Mouse (Mus musculus): ENCODE results near the gene Det1. TPM values are rescaled to one million over a fixed set of nuclear protein-coding genes. Genes with fewer than 3 reads are reported as not detected.
A peak's percentile ranks its signal among the peaks of the same experiment; 100 is the strongest.

Det1 gene
- polyA plus RNA-seq, 1 experiment from 2014 or later, result 9.5 TPM

DNA sequence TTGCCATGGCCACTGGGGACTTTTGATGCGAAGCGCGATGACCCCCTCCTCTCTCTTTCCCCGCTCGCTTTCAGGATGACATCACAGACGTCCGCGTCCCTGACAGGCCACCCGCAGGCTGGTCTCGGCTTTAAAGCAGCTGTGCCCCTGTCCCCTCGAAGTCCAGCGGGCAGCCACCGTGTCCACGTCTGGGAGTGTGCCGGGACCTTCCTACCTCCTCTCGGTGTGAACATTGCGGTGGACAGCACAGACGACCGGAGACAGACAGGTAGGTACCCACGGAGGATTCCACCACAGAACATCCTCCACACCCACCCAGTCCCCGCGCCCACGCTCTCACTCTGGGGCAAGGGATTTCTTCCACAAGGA is 35.4 kb upstream of the Det1 start:
- H3K4me3 ChIP-seq, result peak overlapping the region; percentile 27; the same call in 1 of the 2 replicates
- WGBS, result 4% methylated on average over 23 of the region's 23 CpGs
- H3K4me1 ChIP-seq (replicated peaks), result peaks cover 9% of the 10 kb centered on the region
- no peaks in the 10 kb centered on the region for H3K9me3 ChIP-seq (replicated peaks)
- H3K4me2 ChIP-seq, result peak overlapping the region; percentile 33; the same call in 1 of the 2 replicates
- peaks cover 81% of the 10 kb centered on the region for H3K27me3 ChIP-seq
- no peak for ATAC-seq (replicated peaks; ENCODE audit: insufficient number of reproducible peaks, insufficient read depth, low FRiP score, low read depth)
- no peaks in the 10 kb centered on the region for H3K36me3 ChIP-seq
- no peak overlapping the region for H3K27ac ChIP-seq
- no peak overlapping the region for H3K9ac ChIP-seq

GRCm38 (mm10) chr7:78881607-78882468 is 34.8 kb upstream of the Det1 start:
- H3K4me2 ChIP-seq, result peak overlapping the region; percentile 33; the same call in 1 of the 2 replicates
- no peak for ATAC-seq (replicated peaks; ENCODE audit: insufficient number of reproducible peaks, insufficient read depth, low FRiP score, low read depth)

GRCm38 (mm10) chr7:78872831-78873230 is 25.8 kb upstream of the Det1 start:
- Histone ChIP-seq H3K9me3 (replicated peaks) (no peaks in the 10 kb centered on the region), H3K27me3 (no peaks in the 10 kb centered on the region), H3K4me2 (no peak overlapping the region), H3K36me3 (no peaks in the 10 kb centered on the region), H3K9ac (no peak overlapping the region), H3K4me1 (replicated peaks) (no peaks in the 10 kb centered on the region), H3K27ac (no peak overlapping the region), H3K4me3 (no peak overlapping the region)
- ATAC-seq (replicated peaks; ENCODE audit: insufficient number of reproducible peaks, insufficient read depth, low FRiP score, low read depth), result no peak
- 55% methylated on average over 5 of the region's 5 CpGs for WGBS

More at GRCm38 (mm10) chr7:78881607-78882468, 34.8 kb upstream of the Det1 start:
- Histone ChIP-seq H3K9me3 (replicated peaks) (no peaks in the 10 kb centered on the region), H3K27ac (no peak overlapping the region), H3K4me3 (peak overlapping the region; percentile 27; the same call in 1 of the 2 replicates), H3K36me3 (no peaks in the 10 kb centered on the region), H3K4me1 (replicated peaks) (peaks cover 9% of the 10 kb centered on the region), H3K9ac (no peak overlapping the region), H3K27me3 (peaks cover 75% of the 10 kb centered on the region)
- WGBS, result 27% methylated on average over 14 of the region's 16 CpGs

GRCm38 (mm10) chr7:78872366-78872765 is 25.3 kb upstream of the Det1 start:
- H3K4me2 ChIP-seq, result no peak overlapping the region
- no peaks in the 10 kb centered on the region for H3K9me3 ChIP-seq (replicated peaks)
- no peak for ATAC-seq (replicated peaks; ENCODE audit: insufficient number of reproducible peaks, insufficient read depth, low FRiP score, low read depth)
- no peaks in the 10 kb centered on the region for H3K36me3 ChIP-seq
- no peak overlapping the region for H3K4me3 ChIP-seq
- WGBS, result 76% methylated on average over 6 of the region's 6 CpGs
- no peak overlapping the region for H3K27ac ChIP-seq
- no peak overlapping the region for H3K9ac ChIP-seq
- H3K4me1 ChIP-seq (replicated peaks), result no peaks in the 10 kb centered on the region
- H3K27me3 ChIP-seq, result no peaks in the 10 kb centered on the region

- Histone ChIP-seq H3K4me2 (no peak overlapping the region), H3K27me3 (no peaks in the 10 kb centered on the region), H3K4me3 (no peak overlapping the region), H3K27ac (no peak overlapping the region), H3K36me3 (no peaks in the 10 kb centered on the region), H3K9me3 (replicated peaks) (no peaks in the 10 kb centered on the region), H3K4me1 (replicated peaks) (no peaks in the 10 kb centered on the region), H3K9ac (no peak overlapping the region)
- 48% methylated on average over 5 of the region's 5 CpGs for WGBS
- no peak for ATAC-seq (replicated peaks; ENCODE audit: insufficient number of reproducible peaks, insufficient read depth, low FRiP score, low read depth)
Measured at GRCm38 (mm10) chr7:78868731-78869130, 21.7 kb upstream of the Det1 start.

GRCm38 (mm10) chr7:78865212-78865949 is 18.3 kb upstream of the Det1 start:
- H3K4me3 ChIP-seq, result no peak overlapping the region
- WGBS, result 43% methylated on average over 12 of the region's 12 CpGs

GRCm38 (mm10) chr7:78864446-78864802 is 17.4 kb upstream of the Det1 start:
- no peak overlapping the region for H3K4me3 ChIP-seq
- no peaks in the 10 kb centered on the region for H3K36me3 ChIP-seq
- H3K9ac ChIP-seq, result no peak overlapping the region
- ATAC-seq (replicated peaks; ENCODE audit: insufficient number of reproducible peaks, insufficient read depth, low FRiP score, low read depth), result no peak
- H3K9me3 ChIP-seq (replicated peaks), result no peaks in the 10 kb centered on the region
- H3K27me3 ChIP-seq, result no peaks in the 10 kb centered on the region
- 40% methylated on average over 4 of the region's 4 CpGs for WGBS
- no peak overlapping the region for H3K27ac ChIP-seq
- no peak overlapping the region for H3K4me2 ChIP-seq
- H3K4me1 ChIP-seq (replicated peaks), result no peaks in the 10 kb centered on the region

More at GRCm38 (mm10) chr7:78865212-78865949, 18.3 kb upstream of the Det1 start:
- ATAC-seq (replicated peaks; ENCODE audit: insufficient number of reproducible peaks, insufficient read depth, low FRiP score, low read depth), result 0 out of 2 replicates have a peak, but pooled peaks have one; percentile 27
- Histone ChIP-seq H3K36me3 (no peaks in the 10 kb centered on the region), H3K9ac (no peak overlapping the region), H3K4me2 (no peak overlapping the region), H3K4me1 (replicated peaks) (no peaks in the 10 kb centered on the region), H3K27me3 (no peaks in the 10 kb centered on the region), H3K9me3 (replicated peaks) (no peaks in the 10 kb centered on the region), H3K27ac (no peak overlapping the region)

DNA sequence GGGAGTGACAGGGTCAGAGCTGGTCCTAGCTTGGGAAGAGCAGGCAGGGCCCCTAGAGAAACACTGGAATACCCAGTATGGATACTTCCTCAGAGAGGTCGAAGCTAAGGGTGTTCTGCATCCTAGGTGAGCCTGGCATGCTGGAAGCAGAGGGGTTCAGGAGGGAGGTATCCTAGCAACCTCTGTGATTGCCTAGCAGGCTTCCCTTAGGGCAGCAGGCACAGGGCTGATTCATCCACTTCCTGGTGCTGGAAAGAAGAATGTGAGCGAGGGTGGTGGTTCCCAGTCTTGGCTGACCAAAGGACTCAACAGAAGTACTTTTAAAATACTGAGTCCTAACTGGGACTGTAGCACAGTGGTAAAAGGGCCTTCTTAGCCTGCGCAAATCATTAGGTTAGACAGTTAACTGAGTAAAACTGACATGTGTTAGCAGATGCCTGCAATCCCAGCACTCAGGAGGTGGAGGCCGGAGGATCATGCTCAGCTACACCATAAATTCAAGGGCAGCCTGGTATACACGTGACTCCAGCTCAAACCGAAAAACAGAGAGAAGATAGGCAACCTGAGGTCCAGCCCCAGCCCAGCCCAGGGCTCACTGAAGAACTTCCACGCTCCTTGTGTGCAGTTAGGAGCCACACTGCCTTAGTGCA is 16.9 kb upstream of the Det1 start:
- no peaks in the 10 kb centered on the region for H3K27me3 ChIP-seq
- H3K27ac ChIP-seq, result no peak overlapping the region
- ATAC-seq (replicated peaks; ENCODE audit: insufficient number of reproducible peaks, insufficient read depth, low FRiP score, low read depth), result no peak
- no peak overlapping the region for H3K4me3 ChIP-seq
- H3K36me3 ChIP-seq, result no peaks in the 10 kb centered on the region
- 67% methylated on average over 7 of the region's 7 CpGs for WGBS
- H3K4me1 ChIP-seq (replicated peaks), result no peaks in the 10 kb centered on the region
- no peaks in the 10 kb centered on the region for H3K9me3 ChIP-seq (replicated peaks)
- H3K9ac ChIP-seq, result no peak overlapping the region
- H3K4me2 ChIP-seq, result no peak overlapping the region

DNA sequence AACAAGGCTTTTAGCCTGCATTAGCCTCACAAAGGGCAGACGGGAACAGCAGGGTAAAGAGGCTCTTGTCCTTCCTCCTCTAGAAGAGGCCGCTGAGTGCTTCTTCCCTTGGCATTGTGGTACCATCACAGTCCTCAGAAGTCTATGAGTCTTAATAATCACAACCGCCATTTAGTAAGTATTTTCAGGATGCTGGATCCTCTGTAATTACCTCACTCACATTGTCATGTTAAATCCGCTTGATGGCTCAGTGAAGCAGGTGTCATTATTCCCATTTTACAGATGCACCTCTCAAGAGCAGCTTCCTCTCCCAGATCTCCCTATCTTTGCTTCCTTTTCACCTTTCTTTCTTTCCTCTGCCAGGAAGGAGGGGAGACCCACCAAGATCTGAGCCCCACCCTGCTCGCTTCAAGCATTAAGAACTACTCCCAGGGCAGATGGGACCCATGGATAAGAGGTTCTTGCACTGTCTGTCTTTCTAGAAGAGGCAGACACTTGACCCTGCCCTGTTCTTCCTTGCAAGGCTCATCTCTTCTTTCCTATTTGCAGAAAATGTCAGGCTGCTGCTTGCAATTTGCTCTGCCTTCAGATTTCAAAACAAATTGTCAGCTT is 8.1 kb upstream of the Det1 start:
- no peak overlapping the region for H3K27ac ChIP-seq
- H3K4me1 ChIP-seq (replicated peaks), result no peaks in the 10 kb centered on the region
- 52% methylated on average over 5 of the region's 5 CpGs for WGBS
- no peak overlapping the region for H3K4me3 ChIP-seq
- no peaks in the 10 kb centered on the region for H3K9me3 ChIP-seq (replicated peaks)
- no peak overlapping the region for H3K9ac ChIP-seq
- H3K27me3 ChIP-seq, result peaks cover 5% of the 10 kb centered on the region
- no peaks in the 10 kb centered on the region for H3K36me3 ChIP-seq
- H3K4me2 ChIP-seq, result no peak overlapping the region
- ATAC-seq (replicated peaks; ENCODE audit: insufficient number of reproducible peaks, insufficient read depth, low FRiP score, low read depth), result no peak

GRCm38 (mm10) chr7:78854051-78854450 is 7.0 kb upstream of the Det1 start:
- ATAC-seq (replicated peaks; ENCODE audit: insufficient number of reproducible peaks, insufficient read depth, low FRiP score, low read depth), result no peak

More at GRCm38 (mm10) chr7:78854051-78854450, 7.0 kb upstream of the Det1 start:
- no peak overlapping the region for H3K9ac ChIP-seq
- H3K4me3 ChIP-seq, result no peak overlapping the region
- no peaks in the 10 kb centered on the region for H3K4me1 ChIP-seq (replicated peaks)
- H3K27me3 ChIP-seq, result peaks cover 5% of the 10 kb centered on the region
- no peaks in the 10 kb centered on the region for H3K9me3 ChIP-seq (replicated peaks)
- H3K27ac ChIP-seq, result no peak overlapping the region
- H3K36me3 ChIP-seq, result no peaks in the 10 kb centered on the region
- whole genome bisulfite sequencing, result 48% methylated on average over 4 of the region's 4 CpGs
- H3K4me2 ChIP-seq, result no peak overlapping the region

Measured in heart, embryonic 15.5 days (tissue).